Mouse (Mus musculus) yolk sac, embryonic 10.5 days (tissue): ENCODE measurements around the gene Fam205a2.
"Not testable (repeated sequence)": the region's sequence is repeated elsewhere in the genome, so short reads cannot be mapped to it uniquely, and the experiment has no call there.

ENCODE experiments used
- DNase-seq: peaks from one replicate; pipeline ENCODE4 v3.0.0-alpha.2; 2017; ENCODE audit warnings: low spot score

The Fam205a2 gene

DNA sequence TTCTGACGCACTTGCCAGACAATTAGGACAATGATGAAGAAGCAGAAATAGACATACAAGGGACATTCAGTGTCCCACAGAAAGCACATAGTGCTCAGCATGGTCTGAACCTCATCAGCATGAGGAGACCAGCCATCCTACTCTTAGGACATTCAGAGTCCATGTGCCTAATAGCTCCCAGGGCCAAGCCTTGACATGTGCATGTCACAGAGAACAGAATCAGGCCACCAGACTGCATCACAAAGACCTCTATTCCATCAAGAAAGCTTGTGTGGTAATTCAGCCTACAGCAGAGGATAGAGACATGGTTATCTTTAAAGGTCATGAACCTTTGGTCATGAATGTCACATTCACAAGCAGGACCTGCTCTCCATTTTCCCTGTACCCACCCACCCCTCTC is at the start of gene Fam205a2:
TSS of gene Fam205a2 (minus strand) at position 101 of the 400 bp plus-strand sequence.
- DNase-seq = not testable (repeated sequence)
